Mouse (Mus musculus): Measurements from ENCODE around the gene Pacsin2. TPM values are rescaled to one million over a fixed set of nuclear protein-coding genes. Genes with fewer than 3 reads are reported as not detected.

Pacsin2 gene
- polyA plus RNA-seq, 1 experiment from 2014 or later, result 82.4 TPM

GRCm38 (mm10) chr15:83455637-83456036 lies 8.8 kb downstream of the Pacsin2 start:
- no peaks in the 10 kb centered on the region for H3K27me3 ChIP-seq (ENCODE audit: insufficient read depth, poor library complexity, severe bottlenecking)
- no peak overlapping the region for H3K27ac ChIP-seq
- H3K4me3 ChIP-seq, result no peak overlapping the region
- H3K4me1 ChIP-seq, result peaks cover 40% of the 10 kb centered on the region
- 86% methylated on average over 5 of the region's 5 CpGs for WGBS
- no peaks in the 10 kb centered on the region for H3K9me3 ChIP-seq
- 0 out of 2 replicates have a peak, but pooled peaks cover 2% of the 10 kb centered on the region for H3K36me3 ChIP-seq
- no peak for DNase-seq (ENCODE audit: low spot score)

DNA sequence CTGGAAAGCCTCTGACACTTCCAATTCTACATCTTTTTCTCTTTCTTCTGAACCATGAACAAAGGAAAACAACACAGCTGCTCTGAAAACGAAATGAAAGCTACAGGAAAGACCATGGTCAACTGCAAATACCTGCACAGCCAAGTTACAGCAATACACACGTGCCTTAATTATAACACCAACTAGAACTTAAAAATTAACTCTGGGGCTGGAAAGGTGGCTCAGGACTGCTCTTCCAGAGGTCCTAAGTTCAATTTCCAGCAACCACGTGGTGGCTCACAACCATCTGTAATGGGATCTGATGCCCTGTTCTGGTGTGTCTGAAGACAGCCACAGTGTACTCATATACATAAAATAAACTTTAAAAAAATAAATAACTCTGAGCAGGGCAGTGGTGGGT lies 9.4 kb downstream of the Pacsin2 start:
- Histone ChIP-seq H3K27me3 (ENCODE audit: insufficient read depth, poor library complexity, severe bottlenecking) (no peaks in the 10 kb centered on the region), H3K4me3 (no peak overlapping the region), H3K9me3 (no peaks in the 10 kb centered on the region), H3K36me3 (0 out of 2 replicates have a peak, but pooled peaks cover 6% of the 10 kb centered on the region), H3K4me1 (peaks cover 40% of the 10 kb centered on the region), H3K27ac (no peak overlapping the region)
- 82% methylated on average over 3 of the region's 3 CpGs for WGBS
- DNase-seq (ENCODE audit: low spot score), result no peak

DNA sequence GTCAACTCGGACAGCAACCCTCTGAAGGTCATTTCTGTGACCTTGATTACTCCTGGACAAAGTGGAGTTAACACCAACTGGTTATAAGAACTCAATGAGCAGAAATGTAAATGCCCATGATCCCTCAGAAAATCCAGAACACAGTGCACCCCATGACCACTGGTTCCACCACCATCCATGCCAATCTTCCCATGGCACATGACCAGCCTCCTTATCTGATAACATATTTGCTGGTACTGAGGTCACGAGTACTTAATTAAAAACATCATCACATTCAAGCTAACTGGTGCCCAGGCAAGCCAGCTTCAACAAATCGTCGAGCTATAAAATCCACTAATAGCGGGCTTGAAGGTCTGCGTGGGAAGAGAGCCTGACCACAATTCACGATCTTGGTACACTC lies 10.0 kb downstream of the Pacsin2 start:
- H3K36me3 ChIP-seq, result 0 out of 2 replicates have a peak, but pooled peaks cover 5% of the 10 kb centered on the region
- 80% methylated on average over 7 of the region's 7 CpGs for WGBS
- 0 out of 2 replicates have a peak overlapping the region, but pooled peaks have one; percentile 74 for H3K27ac ChIP-seq
- no peak overlapping the region for H3K4me3 ChIP-seq
- no peak for DNase-seq (ENCODE audit: low spot score)
- H3K9me3 ChIP-seq, result no peaks in the 10 kb centered on the region
- peaks cover 40% of the 10 kb centered on the region for H3K4me1 ChIP-seq
- H3K27me3 ChIP-seq (ENCODE audit: insufficient read depth, poor library complexity, severe bottlenecking), result no peaks in the 10 kb centered on the region

DNA sequence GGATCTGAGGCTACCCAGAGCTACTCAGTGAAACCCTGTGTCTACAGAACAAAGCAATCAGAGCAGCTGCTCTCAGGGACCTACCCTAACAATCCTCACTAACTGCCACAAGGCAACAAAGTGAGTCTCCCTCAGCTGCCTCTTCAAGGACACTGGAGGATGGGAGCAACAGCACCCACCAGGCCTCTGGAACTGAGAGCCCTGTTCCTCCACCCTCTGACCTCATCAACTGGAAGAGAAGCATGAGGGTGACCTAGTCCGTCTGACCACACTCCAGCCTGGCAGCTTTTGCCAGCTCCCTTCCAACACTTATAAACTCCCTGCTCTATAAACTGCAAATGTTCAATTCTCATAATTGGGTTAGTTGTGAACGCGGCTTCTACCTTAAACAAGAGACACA lies 10.5 kb downstream of the Pacsin2 start:
- DNase-seq (ENCODE audit: low spot score), result no peak
- H3K4me3 ChIP-seq, result no peak overlapping the region
- H3K4me1 ChIP-seq, result peaks cover 41% of the 10 kb centered on the region
- H3K27me3 ChIP-seq (ENCODE audit: insufficient read depth, poor library complexity, severe bottlenecking), result no peaks in the 10 kb centered on the region
- H3K36me3 ChIP-seq, result 0 out of 2 replicates have a peak, but pooled peaks cover 5% of the 10 kb centered on the region
- no peaks in the 10 kb centered on the region for H3K9me3 ChIP-seq
- 76% methylated on average over 3 of the region's 3 CpGs for WGBS
- H3K27ac ChIP-seq, result peak overlapping the region; percentile 74

GRCm38 (mm10) chr15:83452219-83452760 lies 12.1 kb downstream of the Pacsin2 start:
- H3K9me3 ChIP-seq, result no peaks in the 10 kb centered on the region
- H3K27ac ChIP-seq, result no peak overlapping the region
- H3K4me3 ChIP-seq, result no peak overlapping the region
- no peak for DNase-seq (ENCODE audit: low spot score)
- no peaks in the 10 kb centered on the region for H3K27me3 ChIP-seq (ENCODE audit: insufficient read depth, poor library complexity, severe bottlenecking)
- peaks cover 57% of the 10 kb centered on the region for H3K4me1 ChIP-seq
- WGBS, result 83% methylated on average over 7 of the region's 7 CpGs
- 0 out of 2 replicates have a peak, but pooled peaks cover 5% of the 10 kb centered on the region for H3K36me3 ChIP-seq

DNA sequence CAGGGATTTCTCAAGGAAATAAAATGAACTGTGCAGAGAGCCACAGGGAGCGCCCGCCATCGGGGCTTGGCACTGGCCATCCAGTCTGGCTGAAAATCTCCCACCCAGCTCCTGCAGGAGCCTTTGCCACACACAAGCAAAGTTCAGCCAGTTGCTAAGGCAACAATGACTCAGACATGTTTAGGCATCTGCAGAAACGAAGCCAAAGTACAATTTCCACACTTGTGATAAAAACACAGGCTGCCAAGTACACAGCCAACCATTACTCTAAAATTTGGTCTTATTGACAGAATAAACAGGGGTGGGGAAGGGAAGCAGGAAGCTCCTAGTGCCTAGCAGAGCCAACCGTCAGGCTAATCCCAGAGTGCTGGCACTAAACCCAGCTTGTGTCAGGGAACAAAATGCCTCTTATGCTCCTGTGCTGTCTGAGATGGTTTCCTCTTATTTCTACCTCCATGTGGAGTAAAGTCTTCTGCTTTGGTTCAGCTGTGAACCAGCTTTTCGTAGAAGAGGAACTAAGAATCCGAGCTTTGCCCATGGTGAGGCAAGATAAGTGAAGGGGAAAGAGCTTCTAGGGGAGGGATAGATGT lies 12.7 kb downstream of the Pacsin2 start:
- H3K27ac ChIP-seq, result no peak overlapping the region
- H3K4me3 ChIP-seq, result no peak overlapping the region
- no peak for DNase-seq (ENCODE audit: low spot score)
- H3K9me3 ChIP-seq, result no peaks in the 10 kb centered on the region
- 0 out of 2 replicates have a peak, but pooled peaks cover 5% of the 10 kb centered on the region for H3K36me3 ChIP-seq
- whole genome bisulfite sequencing, result 68% methylated on average over 7 of the region's 7 CpGs
- peaks cover 63% of the 10 kb centered on the region for H3K4me1 ChIP-seq
- no peaks in the 10 kb centered on the region for H3K27me3 ChIP-seq (ENCODE audit: insufficient read depth, poor library complexity, severe bottlenecking)

GRCm38 (mm10) chr15:83450007-83450406 lies 14.4 kb downstream of the Pacsin2 start:
- 0 out of 2 replicates have a peak, but pooled peaks cover 5% of the 10 kb centered on the region for H3K36me3 ChIP-seq
- no peaks in the 10 kb centered on the region for H3K27me3 ChIP-seq (ENCODE audit: insufficient read depth, poor library complexity, severe bottlenecking)
- H3K4me1 ChIP-seq, result peaks cover 74% of the 10 kb centered on the region
- DNase-seq (ENCODE audit: low spot score), result no peak
- 92% methylated on average over 2 of the region's 2 CpGs for WGBS
- H3K4me3 ChIP-seq, result no peak overlapping the region
- no peak overlapping the region for H3K27ac ChIP-seq
- H3K9me3 ChIP-seq, result no peaks in the 10 kb centered on the region

GRCm38 (mm10) chr15:83448646-83449045 lies 15.8 kb downstream of the Pacsin2 start:
- Histone ChIP-seq H3K9me3 (no peaks in the 10 kb centered on the region), H3K27ac (no peak overlapping the region), H3K4me3 (no peak overlapping the region), H3K36me3 (0 out of 2 replicates have a peak, but pooled peaks cover 5% of the 10 kb centered on the region), H3K4me1 (peaks cover 75% of the 10 kb centered on the region), H3K27me3 (ENCODE audit: insufficient read depth, poor library complexity, severe bottlenecking) (no peaks in the 10 kb centered on the region)
- DNase-seq (ENCODE audit: low spot score), result no peak
- WGBS, result 68% methylated on average over 5 of the region's 5 CpGs

- no peaks in the 10 kb centered on the region for H3K9me3 ChIP-seq
- WGBS, result 46% methylated on average over 10 of the region's 10 CpGs
- 0 out of 2 replicates have a peak, but pooled peaks cover 5% of the 10 kb centered on the region for H3K36me3 ChIP-seq
- H3K27me3 ChIP-seq (ENCODE audit: insufficient read depth, poor library complexity, severe bottlenecking), result no peaks in the 10 kb centered on the region
- no peak overlapping the region for H3K4me3 ChIP-seq
- H3K4me1 ChIP-seq, result peaks cover 77% of the 10 kb centered on the region
- no peak for DNase-seq (ENCODE audit: low spot score)
- peak overlapping the region; percentile 85 for H3K27ac ChIP-seq
Observed at GRCm38 (mm10) chr15:83447791-83448544, 16.4 kb downstream of the Pacsin2 start.

GRCm38 (mm10) chr15:83445908-83446307 lies 18.5 kb downstream of the Pacsin2 start:
- 0 out of 2 replicates have a peak, but pooled peaks cover 5% of the 10 kb centered on the region for H3K36me3 ChIP-seq
- H3K27ac ChIP-seq, result peak overlapping the region; percentile 85
- peak overlapping the region; percentile 33 for H3K4me3 ChIP-seq
- DNase-seq (ENCODE audit: low spot score), result no peak
- H3K9me3 ChIP-seq, result no peaks in the 10 kb centered on the region
- H3K27me3 ChIP-seq (ENCODE audit: insufficient read depth, poor library complexity, severe bottlenecking), result no peaks in the 10 kb centered on the region
- 31% methylated on average over 2 of the region's 2 CpGs for WGBS
- H3K4me1 ChIP-seq, result peaks cover 80% of the 10 kb centered on the region

GRCm38 (mm10) chr15:83445383-83445782 lies 19.0 kb downstream of the Pacsin2 start:
- H3K4me3 ChIP-seq, result peak overlapping the region; percentile 33
- WGBS, result 62% methylated on average over 5 of the region's 5 CpGs
- DNase-seq (ENCODE audit: low spot score), result no peak
- no peaks in the 10 kb centered on the region for H3K9me3 ChIP-seq
- peak overlapping the region; percentile 85 for H3K27ac ChIP-seq
- H3K36me3 ChIP-seq, result 0 out of 2 replicates have a peak, but pooled peaks cover 4% of the 10 kb centered on the region
- H3K4me1 ChIP-seq, result peaks cover 84% of the 10 kb centered on the region
- H3K27me3 ChIP-seq (ENCODE audit: insufficient read depth, poor library complexity, severe bottlenecking), result no peaks in the 10 kb centered on the region

GRCm38 (mm10) chr15:83444425-83444824 lies 20.0 kb downstream of the Pacsin2 start:
- Histone ChIP-seq H3K4me3 (no peak overlapping the region), H3K4me1 (peaks cover 94% of the 10 kb centered on the region), H3K9me3 (no peaks in the 10 kb centered on the region), H3K27ac (peak overlapping the region; percentile 85), H3K36me3 (no peaks in the 10 kb centered on the region), H3K27me3 (ENCODE audit: insufficient read depth, poor library complexity, severe bottlenecking) (no peaks in the 10 kb centered on the region)
- 21% methylated on average over 6 of the region's 6 CpGs for WGBS
- no peak for DNase-seq (ENCODE audit: low spot score)

GRCm38 (mm10) chr15:83442495-83443037 lies 21.8 kb downstream of the Pacsin2 start:
- no peak for DNase-seq (ENCODE audit: low spot score)
- H3K36me3 ChIP-seq, result no peaks in the 10 kb centered on the region
- WGBS, result 85% methylated on average over 4 of the region's 4 CpGs
- H3K9me3 ChIP-seq, result no peaks in the 10 kb centered on the region
- no peak overlapping the region for H3K4me3 ChIP-seq
- H3K27ac ChIP-seq, result peak overlapping the region; percentile 13; the same call in 1 of the 2 replicates
- peaks cover 82% of the 10 kb centered on the region for H3K4me1 ChIP-seq
- no peaks in the 10 kb centered on the region for H3K27me3 ChIP-seq (ENCODE audit: insufficient read depth, poor library complexity, severe bottlenecking)

Measured in heart, embryonic 10.5 days (tissue).